Comparison of ENCODE assay signal across 10 mouse cellular contexts in the genomic region with DNA sequence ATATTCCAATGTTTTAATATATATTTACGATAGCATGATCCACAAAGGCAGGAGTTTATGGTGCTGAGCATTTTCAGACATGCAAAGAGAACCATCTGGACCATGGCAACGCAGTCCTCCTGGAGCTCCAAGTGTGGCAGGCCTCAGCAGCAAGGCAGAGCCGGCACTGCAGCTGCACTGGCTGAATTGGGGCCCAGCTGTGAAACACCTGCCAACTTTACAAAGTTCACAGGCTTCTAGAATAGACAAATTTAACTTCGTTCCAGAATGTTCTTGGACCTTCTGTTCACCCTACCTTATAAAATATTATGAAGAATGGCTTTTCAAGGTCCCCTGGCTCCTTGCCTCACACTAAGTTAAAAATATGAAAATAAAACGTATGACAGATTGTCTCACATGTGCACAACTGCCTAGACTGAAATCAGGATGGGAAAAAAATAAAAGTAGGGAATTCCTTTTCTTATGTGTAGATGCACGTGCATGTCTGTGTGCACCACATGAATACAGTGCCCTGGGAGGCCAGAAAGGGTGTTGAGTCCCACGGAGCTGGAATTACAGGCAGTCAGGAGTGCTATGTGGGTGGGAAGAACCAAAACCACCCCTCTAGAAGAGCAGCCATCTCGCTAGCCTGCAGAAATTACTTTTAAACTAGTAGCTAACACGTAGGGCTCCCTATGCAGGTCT.
DNase-seq lines count a peak whose midpoint lies in the region; ATAC-seq and TF ChIP-seq lines count a peak whose summit lies in the region.
"Had no signal": no experiment of that assay in that cellular context is flagged by ENCODE, and none has a peak within 500 bp of the region (broad histone marks: within the 10 kb centered on the region; RNA-seq: fewer than 3 reads in every experiment).

No protein-coding gene starts in this region.

- no peak overlapping the region for H3K4me3 ChIP-seq in forebrain, embryonic 13.5 days
- no peak overlapping the region for H3K4me3 ChIP-seq in forebrain, embryonic 15.5 days
- no peak overlapping the region for H3K4me3 ChIP-seq in layer of hippocampus, adult 2 months
- no peak overlapping the region for H3K4me3 ChIP-seq in thymus, adult 2 months (ENCODE audit: control insufficient read depth, insufficient read depth, low read length)
- H3K4me3 ChIP-seq: lung, embryonic 15.5 days had no signal

- peak; percentile 65; the same call in 1 of the 2 replicates for ATAC-seq in forebrain, embryonic 13.5 days
- ATAC-seq in forebrain, embryonic 15.5 days (replicated peaks): no peak

- no peak for TF ChIP-seq CTCF in layer of hippocampus, adult 2 months (conservative IDR thresholded peaks at IDR 0.05)
- no peak for TF ChIP-seq CTCF in brain, embryonic 14.5 days (IDR thresholded peaks at IDR 0.05; ENCODE audit: borderline replicate concordance, extremely low read depth, insufficient read depth, insufficient read length)
- no peak for TF ChIP-seq CTCF in thymus, adult 2 months (IDR thresholded peaks at IDR 0.05; ENCODE audit: borderline replicate concordance, control insufficient read depth, extremely low read depth, insufficient read depth, low read length, poor library complexity)

- 54% methylated on average over 9 of the region's 9 CpGs for WGBS in forebrain, embryonic 13.5 days
- 46% methylated on average over 9 of the region's 9 CpGs for WGBS in forebrain, embryonic 15.5 days
- WGBS in thymus, adult 2 months: 90% methylated on average over 9 of the region's 9 CpGs

- DNase-seq in layer of hippocampus, adult 2 months (ENCODE audit: low spot score in 2 of 2): no peak
- no peak for DNase-seq in layer of hippocampus, postnatal 10 days (ENCODE audit: low spot score in 2 of 2)
- DNase-seq in brain, embryonic 14.5 days (ENCODE audit: low read depth): peak; percentile 43
- DNase-seq in heart, postnatal 4 days: peak; percentile 10
- DNase-seq in cerebellum, postnatal 4 days (ENCODE audit: low spot score in 2 of 2): no peak
- no peak for DNase-seq in thymus, adult 2 months
- DNase-seq: adrenal gland, postnatal 14 days had no signal

- H3K27ac ChIP-seq in forebrain, embryonic 13.5 days: peak overlapping the region; percentile 4; the same call in 1 of the 2 replicates
- H3K27ac ChIP-seq in forebrain, embryonic 15.5 days (replicated peaks): no peak overlapping the region
- peak overlapping the region; percentile 61; the same call in 1 of the 2 replicates for H3K27ac ChIP-seq in layer of hippocampus, adult 2 months
- H3K27ac ChIP-seq in thymus, adult 2 months (ENCODE audit: control insufficient read depth, insufficient read depth, low read length): no peak overlapping the region
- H3K27ac ChIP-seq: lung, embryonic 15.5 days had no signal

- no peak overlapping the region for H3K9ac ChIP-seq in forebrain, embryonic 13.5 days
- H3K9ac ChIP-seq in forebrain, embryonic 15.5 days (replicated peaks): no peak overlapping the region
- H3K9ac ChIP-seq: lung, embryonic 15.5 days had no signal

- no peaks in the 10 kb centered on the region for H3K36me3 ChIP-seq in forebrain, embryonic 13.5 days (ENCODE audit: poor library complexity, severe bottlenecking)
- H3K36me3 ChIP-seq in forebrain, embryonic 15.5 days: no peaks in the 10 kb centered on the region
- no peaks in the 10 kb centered on the region for H3K36me3 ChIP-seq in thymus, adult 2 months (ENCODE audit: control insufficient read depth, insufficient read depth, low read length)
- H3K36me3 ChIP-seq: lung, embryonic 15.5 days had no signal

- TF ChIP-seq POLR2A in brain, embryonic 14.5 days (IDR thresholded peaks at IDR 0.05; ENCODE audit: borderline replicate concordance, extremely low read depth, insufficient read depth, insufficient read length, poor library complexity, severe bottlenecking): no peak
- TF ChIP-seq POLR2A in thymus, adult 2 months (IDR thresholded peaks at IDR 0.05; ENCODE audit: control insufficient read depth, extremely low read depth, insufficient read depth, low read length, poor library complexity): no peak

- H3K9me3 ChIP-seq in forebrain, embryonic 13.5 days (replicated peaks): no peaks in the 10 kb centered on the region
- no peaks in the 10 kb centered on the region for H3K9me3 ChIP-seq in forebrain, embryonic 15.5 days
- H3K9me3 ChIP-seq: lung, embryonic 15.5 days had no signal

- no peak overlapping the region for H3K4me2 ChIP-seq in forebrain, embryonic 13.5 days
- no peak overlapping the region for H3K4me2 ChIP-seq in forebrain, embryonic 15.5 days (replicated peaks)
- H3K4me2 ChIP-seq: lung, embryonic 15.5 days had no signal

- H3K27me3 ChIP-seq in forebrain, embryonic 13.5 days: peaks cover 15% of the 10 kb centered on the region; the same call in 1 of the 2 replicates
- H3K27me3 ChIP-seq in forebrain, embryonic 15.5 days: no peaks in the 10 kb centered on the region
- no peaks in the 10 kb centered on the region for H3K27me3 ChIP-seq in thymus, adult 2 months (ENCODE audit: control insufficient read depth, insufficient read depth, low read length)

- peaks cover 10% of the 10 kb centered on the region for H3K4me1 ChIP-seq in forebrain, embryonic 13.5 days
- H3K4me1 ChIP-seq in forebrain, embryonic 15.5 days: 0 out of 2 replicates have a peak, but pooled peaks cover 7% of the 10 kb centered on the region
- no peaks in the 10 kb centered on the region for H3K4me1 ChIP-seq in thymus, adult 2 months (replicated peaks; ENCODE audit: control insufficient read depth, insufficient read depth, low read length)

Comparison
In these comparisons a context has a peak if more than half of its experiments do, and no peak if none do; other contexts are left out.
1. H3K27ac ChIP-seq: peak in forebrain, embryonic 13.5 days (single experiment) and layer of hippocampus, adult 2 months (single experiment); none in forebrain, embryonic 15.5 days (single experiment) and thymus, adult 2 months (single experiment).
2. DNase-seq: peak in brain, embryonic 14.5 days (single experiment) and heart, postnatal 4 days (single experiment); none in layer of hippocampus, adult 2 months (0 of 2), layer of hippocampus, postnatal 10 days (0 of 2), cerebellum, postnatal 4 days (0 of 2) and thymus, adult 2 months (single experiment).